Mouse (Mus musculus): ENCODE results near the gene Srf.

DNA sequence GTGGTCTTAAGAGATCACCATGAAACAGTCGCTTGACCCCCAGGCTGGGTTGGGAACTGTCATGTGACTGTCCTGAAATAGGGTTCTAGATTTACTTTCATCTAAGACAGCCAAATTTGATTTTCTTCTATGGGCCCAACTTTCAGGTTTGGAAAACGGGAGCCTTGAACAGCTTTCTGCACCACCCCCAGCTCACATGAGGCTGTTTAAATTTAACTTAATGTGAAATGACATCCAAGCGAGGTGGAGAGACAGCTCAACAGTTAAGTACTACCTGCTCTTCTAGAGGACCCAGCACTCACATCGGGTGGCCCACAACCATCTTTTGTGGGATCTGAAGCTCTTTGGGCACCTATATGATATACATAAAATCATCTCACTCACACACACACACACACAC lies 43.0 kb upstream of the Srf start:
- no peak for TF ChIP-seq CTCF (IDR thresholded peaks at IDR 0.05; ENCODE audit: borderline replicate concordance, insufficient read depth, low read length)
- no peak for TF ChIP-seq POLR2A (IDR thresholded peaks at IDR 0.05; ENCODE audit: low read depth, low read length)
